Mouse (Mus musculus): ENCODE measurements around the gene Gadd45b.

The Gadd45b gene

DNA sequence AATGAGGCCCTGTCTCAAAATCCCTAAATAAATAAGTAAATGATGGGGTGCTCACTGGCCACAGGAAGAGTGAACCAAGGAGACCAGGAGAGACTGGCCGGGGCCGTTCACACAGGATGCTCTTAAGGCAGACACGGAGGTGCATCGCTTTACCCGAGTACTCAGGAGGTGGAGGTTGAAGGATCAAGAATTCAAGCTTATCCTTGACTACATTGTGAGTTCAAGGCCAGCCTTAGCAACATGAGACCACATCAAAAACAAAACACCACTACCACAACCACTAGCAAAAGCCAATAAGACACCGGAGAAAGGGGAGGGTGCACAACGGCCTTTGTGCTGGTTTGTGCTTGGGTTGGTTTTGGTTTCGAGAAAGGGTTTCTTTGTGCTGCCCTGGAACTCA lies 26.5 kb downstream of the Gadd45b start:
- DNase-seq (ENCODE audit: low spot score in 2 of 2), result no peak

DNA sequence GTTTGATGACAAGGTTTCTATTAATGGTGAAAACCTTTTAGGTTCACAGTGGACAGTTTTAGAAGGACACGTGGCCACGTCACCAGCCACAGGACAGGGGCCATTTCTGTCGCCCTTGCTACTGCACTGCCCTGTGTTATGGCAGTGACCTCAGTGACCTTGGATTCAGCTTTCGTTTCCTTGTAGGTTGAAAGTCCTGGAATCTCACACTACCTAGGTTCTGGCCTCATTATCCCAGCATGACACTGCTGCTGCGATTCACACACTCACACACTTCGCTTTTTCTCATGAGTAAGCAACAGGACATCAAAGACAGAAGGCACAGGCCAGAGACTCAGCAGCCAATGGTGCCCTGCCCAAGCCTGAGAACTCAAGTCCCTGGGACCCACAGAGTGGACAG lies 27.0 kb downstream of the Gadd45b start:
- no peak for DNase-seq (ENCODE audit: low spot score in 2 of 2)

DNA sequence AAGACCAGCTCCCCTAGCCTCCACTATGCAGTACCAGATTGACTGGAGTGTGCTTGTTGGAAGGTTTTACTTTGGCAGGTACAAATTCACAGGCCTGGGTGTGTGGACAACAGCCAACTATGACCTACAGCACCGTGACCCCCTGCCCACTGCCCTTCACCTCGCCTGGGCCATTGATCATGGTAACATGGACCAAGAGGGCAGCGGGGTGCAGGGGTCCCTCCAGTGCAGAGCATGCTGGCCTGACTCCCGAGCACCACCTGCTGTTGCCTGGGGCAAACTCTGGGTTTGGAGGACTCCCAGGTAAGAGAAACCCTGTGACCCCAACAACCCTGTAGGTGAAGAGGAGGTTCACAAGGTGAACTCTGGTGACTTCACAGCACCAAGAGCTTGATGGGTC lies 27.9 kb downstream of the Gadd45b start:
- DNase-seq (ENCODE audit: low spot score in 2 of 2), result no peak

- no peak for DNase-seq (ENCODE audit: low spot score in 2 of 2)
Observed at GRCm38 (mm10) chr10:80958979-80959637, 29.2 kb downstream of the Gadd45b start.

DNA sequence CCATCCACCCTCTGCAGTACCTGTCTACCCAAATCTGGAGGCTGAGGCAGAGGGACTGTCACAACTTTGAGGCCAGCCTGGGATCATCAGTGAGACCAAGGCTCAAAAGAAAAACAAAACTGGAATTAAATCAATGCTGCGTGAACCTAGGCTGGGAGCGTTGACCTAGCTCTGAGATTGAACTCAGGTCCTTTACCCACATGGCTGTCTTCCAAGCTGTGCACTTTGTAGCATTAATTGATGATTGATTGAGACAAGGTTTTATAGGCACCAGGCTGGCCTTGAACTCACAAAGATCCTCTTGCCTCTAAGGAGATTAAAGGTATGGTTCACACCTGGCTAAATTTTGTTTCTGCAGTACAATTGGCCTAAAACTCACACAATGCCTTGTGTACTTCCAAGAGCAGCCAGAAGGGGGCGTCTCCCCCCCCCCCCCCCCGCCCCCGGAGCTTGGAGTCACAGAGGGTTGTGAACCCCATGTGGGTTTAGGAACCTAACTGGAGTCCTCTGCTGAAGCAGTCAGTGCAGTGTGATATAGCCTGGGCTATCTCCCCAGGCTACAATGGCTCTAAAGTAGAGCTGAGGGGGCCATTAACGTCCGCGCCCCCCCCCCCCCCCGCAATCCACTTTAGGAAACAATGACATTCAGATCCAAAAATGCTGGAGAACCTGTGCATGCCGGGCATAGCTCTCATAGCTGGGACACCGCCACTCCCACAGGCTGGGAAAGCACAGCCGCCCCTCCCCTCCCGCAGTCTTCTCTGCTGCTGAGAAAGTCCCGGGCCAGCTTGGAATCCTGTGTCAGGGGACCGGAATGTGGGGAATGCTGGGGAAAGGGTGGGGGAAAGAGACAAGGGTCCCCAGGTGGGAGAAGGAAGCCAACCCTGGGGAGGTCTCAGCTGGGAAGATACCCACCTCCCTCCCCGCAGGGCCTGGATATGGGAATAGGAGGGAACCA lies 31.0 kb downstream of the Gadd45b start:
- no peak for DNase-seq (ENCODE audit: low spot score in 2 of 2)

- no peak for DNase-seq (ENCODE audit: low spot score in 2 of 2)
Observed at GRCm38 (mm10) chr10:80962051-80962472, 32.2 kb downstream of the Gadd45b start.

DNA sequence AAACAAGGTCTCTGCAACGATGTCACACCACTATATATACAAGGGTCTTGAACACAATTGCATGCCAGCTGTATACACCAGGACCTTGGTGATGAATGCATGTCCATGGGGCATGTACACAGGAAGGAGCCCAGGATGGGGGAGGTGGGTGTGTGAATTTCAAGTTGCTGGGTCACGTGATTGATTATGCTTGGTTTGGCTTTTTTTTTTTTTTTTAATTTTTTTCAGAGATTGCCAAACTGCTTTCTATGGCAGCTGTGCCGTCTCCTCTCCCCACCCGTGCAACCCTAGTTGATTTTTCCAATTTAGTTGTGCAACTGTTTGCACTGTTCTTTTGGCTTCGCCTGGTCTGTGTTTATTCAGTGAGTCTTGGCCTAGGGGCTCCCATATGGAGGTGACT lies 32.7 kb downstream of the Gadd45b start:
- DNase-seq (ENCODE audit: low spot score in 2 of 2), result no peak

DNA sequence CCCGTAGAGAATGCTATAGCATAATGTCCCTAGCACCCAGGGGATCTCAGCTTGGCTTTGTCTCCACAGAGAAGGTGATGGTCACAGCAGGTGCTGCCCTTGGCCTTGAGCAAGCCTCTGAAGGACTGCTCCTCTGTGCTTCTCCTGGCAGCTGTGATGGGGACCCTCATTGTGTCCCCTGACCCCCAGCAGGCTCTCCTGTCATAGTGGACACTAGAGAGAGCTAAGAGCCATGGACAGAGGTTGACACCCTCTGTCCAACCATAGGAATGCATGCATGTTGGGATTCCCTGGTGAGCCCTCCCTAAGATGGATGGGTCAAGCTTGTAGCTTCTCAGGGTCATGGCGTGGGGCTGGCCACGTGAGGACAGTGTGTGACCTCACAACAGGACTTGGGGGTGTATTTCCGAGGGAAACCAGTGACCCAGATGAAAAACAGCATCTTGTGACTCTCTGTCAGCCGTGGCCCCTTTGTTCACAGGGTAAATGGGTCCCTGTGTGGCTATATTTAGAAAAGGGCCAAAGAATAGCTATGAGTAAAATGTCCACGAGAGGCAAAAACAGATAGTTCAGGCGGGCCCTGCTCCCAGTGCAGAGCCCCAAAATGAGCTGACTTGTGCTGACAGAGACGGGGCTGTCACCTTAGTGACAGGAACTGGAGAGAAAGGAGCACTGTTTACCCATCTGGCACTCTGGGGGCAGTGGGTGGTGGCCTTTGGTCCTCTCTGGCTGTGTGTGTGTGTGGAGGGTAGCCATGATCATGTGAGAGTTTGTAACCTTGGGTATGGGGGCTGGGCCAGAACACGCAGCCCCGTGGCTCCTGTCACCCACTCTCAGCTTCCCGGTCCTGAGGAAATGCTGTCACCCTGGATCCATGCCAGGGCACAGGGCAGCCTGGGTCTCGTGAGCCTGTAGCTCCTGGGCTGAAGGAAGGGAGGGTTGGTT lies 33.4 kb downstream of the Gadd45b start:
- no peak for DNase-seq (ENCODE audit: low spot score in 2 of 2)

- DNase-seq (ENCODE audit: low spot score in 2 of 2), result no peak
Observed at GRCm38 (mm10) chr10:80966296-80966695, 36.4 kb downstream of the Gadd45b start.

DNA sequence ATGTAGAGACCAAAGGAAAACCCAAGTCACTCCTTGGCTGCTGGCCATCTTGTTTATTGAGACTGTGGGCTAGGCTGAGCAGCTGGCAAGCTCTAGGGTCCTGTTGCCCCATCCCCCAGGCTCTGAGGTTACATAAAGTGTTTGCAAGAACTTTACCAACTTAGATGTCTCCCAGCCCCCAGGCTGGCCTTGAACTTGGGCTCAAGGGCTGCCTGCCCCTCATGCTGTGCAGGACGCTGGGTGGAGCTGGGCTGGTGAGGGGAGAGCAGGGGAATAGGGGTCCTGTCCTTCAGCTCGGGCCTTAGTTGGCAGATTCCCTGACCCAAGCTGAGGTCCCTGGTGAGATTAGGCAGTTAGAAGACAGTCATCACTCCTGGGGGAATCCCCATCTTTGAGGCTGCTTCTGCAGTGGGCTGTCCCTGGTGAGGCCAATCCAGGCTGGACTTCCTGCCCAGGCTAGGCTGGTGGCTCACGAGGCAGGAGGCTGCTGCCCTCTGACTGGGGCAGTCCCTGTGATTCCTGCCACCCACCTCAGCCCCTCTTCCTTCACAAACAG lies 37.3 kb downstream of the Gadd45b start:
- DNase-seq (ENCODE audit: low spot score in 2 of 2), result no peak

DNA sequence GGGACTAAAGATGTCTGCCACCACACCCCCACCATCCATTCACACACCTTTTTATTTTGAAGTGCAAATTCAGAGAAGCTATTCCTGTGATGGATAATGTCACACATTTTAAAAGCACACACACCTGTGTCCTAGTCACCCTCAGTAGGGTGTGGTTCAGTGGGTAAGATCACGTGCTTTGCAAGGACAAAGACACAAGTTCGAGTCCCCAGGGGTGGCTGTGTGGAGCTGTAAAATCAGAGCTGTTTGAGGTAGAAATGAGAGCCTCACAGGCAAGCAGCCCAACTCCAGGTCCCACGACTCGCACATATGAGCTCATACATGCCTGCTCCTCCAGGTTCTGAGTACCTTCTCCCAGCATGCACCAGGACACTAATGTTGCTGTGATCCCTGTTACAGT lies 38.2 kb downstream of the Gadd45b start:
- no peak for DNase-seq (ENCODE audit: low spot score in 2 of 2)

DNA sequence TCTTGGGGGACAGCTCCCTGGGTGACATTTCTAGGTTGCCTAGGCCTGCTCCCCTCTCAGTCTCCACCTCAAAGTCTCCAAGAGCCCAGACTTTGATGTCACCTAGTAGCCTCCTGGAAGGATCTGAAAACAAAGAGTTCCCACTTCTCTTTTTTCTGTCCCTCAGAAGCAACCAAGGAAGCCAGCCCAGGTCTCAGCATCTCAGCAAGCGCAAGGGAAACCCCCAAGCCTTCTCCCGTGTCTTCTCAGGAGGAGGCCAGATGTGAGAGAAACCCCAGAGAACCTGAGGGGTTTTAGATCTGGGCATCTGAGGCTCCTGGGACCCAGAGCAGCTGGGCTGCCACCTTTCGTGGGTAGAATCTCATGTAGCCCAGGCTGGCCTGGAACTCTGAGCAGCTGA lies 39.4 kb downstream of the Gadd45b start:
- no peak for DNase-seq (ENCODE audit: low spot score in 2 of 2)

DNA sequence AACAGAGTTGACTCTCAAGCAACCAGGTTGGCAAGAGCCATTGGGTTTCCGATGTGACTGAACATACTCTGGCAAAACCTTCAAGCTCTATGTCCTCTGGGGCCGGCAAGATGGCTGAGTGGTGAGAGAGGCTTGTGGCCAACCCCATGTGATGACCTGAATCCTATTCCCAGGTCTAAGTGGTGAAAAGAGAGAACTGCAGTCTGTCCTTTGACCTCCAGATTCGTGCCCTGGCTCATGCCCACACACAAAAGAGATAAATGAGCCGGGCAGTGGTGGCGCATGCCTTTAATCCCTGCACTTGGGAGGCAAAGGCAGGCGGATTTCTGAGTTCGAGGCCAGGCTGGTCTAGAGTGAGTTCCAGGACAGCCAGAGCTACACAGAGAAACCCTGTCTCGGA lies 40.3 kb downstream of the Gadd45b start:
- no peak for DNase-seq (ENCODE audit: low spot score in 2 of 2)

DNA sequence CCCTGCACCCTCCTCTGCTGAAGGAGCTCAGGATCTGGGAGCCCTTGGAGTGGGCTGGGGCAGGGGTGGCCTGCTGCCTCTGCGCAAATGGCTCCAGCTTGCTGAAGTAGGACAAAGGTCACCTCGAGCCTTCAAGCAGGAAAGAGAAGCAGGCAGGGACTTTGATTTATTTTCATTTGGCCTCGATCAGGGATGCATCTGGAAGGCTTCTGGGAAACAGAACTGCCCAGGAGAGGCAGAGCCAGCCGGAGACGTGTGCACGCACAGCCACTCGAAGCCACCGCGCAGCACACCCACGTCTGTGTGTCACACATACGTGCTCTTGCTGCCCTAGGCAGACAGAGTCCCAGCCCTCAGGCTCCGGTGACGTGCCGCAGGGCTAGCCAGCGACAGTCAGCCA lies 41.7 kb downstream of the Gadd45b start:
- no peak for DNase-seq (ENCODE audit: low spot score in 2 of 2)

GRCm38 (mm10) chr10:80972071-80972987 lies 42.5 kb downstream of the Gadd45b start:
- peak; percentile 58 to 92 for DNase-seq (ENCODE audit: low spot score in 2 of 2)

DNA sequence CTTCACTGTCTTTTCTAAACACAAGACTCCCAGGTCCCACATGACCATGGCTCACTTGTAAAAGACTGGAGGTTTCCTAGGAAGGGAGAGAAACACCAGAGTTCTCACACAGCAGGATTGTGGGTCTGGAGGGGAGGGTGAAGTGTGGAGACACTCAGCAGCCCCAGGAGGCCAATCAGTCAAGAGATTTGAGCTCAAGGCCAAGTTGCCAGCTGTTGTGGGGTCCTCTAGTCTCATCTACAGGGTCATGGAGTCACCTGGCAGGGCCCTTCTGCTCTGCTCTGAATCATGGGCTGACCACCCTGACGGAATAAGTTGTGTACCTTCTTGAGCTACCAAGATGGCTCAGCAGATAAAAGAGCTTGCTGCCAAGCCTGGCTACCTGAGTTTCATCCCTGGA lies 43.8 kb downstream of the Gadd45b start:
- no peak for DNase-seq (ENCODE audit: low spot score in 2 of 2)

GRCm38 (mm10) chr10:80975478-80975877 lies 45.6 kb downstream of the Gadd45b start:
- DNase-seq (ENCODE audit: low spot score in 2 of 2), result no peak

- DNase-seq (ENCODE audit: low spot score in 2 of 2), result no peak
Observed at GRCm38 (mm10) chr10:80981564-80982112, 51.8 kb downstream of the Gadd45b start.

All from cerebellum, postnatal 4 days (tissue).